Mouse (Mus musculus): ENCODE measurements around the gene Lrp2. TPM values are rescaled to one million over a fixed set of nuclear protein-coding genes. Genes with fewer than 3 reads are reported as not detected.
A peak's percentile ranks its signal among the peaks of the same experiment; 100 is the strongest.

The Lrp2 gene
- polyA plus RNA-seq, 1 experiment from 2014 or later = 0.47 TPM

GRCm38 (mm10) chr2:69556686-69557085 is 29.2 kb downstream of the Lrp2 start:
- Histone ChIP-seq H3K9me3 (no peaks in the 10 kb centered on the region), H3K4me1 (no peaks in the 10 kb centered on the region), H3K27ac (replicated peaks) (no peak overlapping the region), H3K4me2 (replicated peaks) (no peak overlapping the region), H3K36me3 (no peaks in the 10 kb centered on the region), H3K9ac (replicated peaks) (no peak overlapping the region), H3K27me3 (no peaks in the 10 kb centered on the region), H3K4me3 (no peak overlapping the region)
- 69% methylated on average over 7 of the region's 7 CpGs for WGBS
- no peak for ATAC-seq (replicated peaks)

- Histone ChIP-seq H3K4me3 (no peak overlapping the region), H3K4me1 (no peaks in the 10 kb centered on the region), H3K27ac (replicated peaks) (no peak overlapping the region), H3K27me3 (no peaks in the 10 kb centered on the region), H3K9me3 (no peaks in the 10 kb centered on the region), H3K36me3 (no peaks in the 10 kb centered on the region), H3K9ac (replicated peaks) (no peak overlapping the region), H3K4me2 (replicated peaks) (no peak overlapping the region)
- ATAC-seq (replicated peaks) = no peak
- 89% methylated on average over 5 of the region's 5 CpGs for WGBS
Measured at GRCm38 (mm10) chr2:69551639-69552038, 34.2 kb downstream of the Lrp2 start.

GRCm38 (mm10) chr2:69546823-69547222 is 39.0 kb downstream of the Lrp2 start:
- Histone ChIP-seq H3K27ac (replicated peaks) (no peak overlapping the region), H3K4me3 (no peak overlapping the region), H3K4me1 (peaks cover 5% of the 10 kb centered on the region), H3K9ac (replicated peaks) (no peak overlapping the region), H3K9me3 (no peaks in the 10 kb centered on the region), H3K27me3 (no peaks in the 10 kb centered on the region), H3K36me3 (no peaks in the 10 kb centered on the region), H3K4me2 (replicated peaks) (no peak overlapping the region)
- ATAC-seq (replicated peaks) = no peak
- WGBS = 84% methylated on average over 11 of the region's 11 CpGs

- Histone ChIP-seq H3K27ac (replicated peaks) (no peak overlapping the region), H3K9ac (replicated peaks) (no peak overlapping the region), H3K36me3 (no peaks in the 10 kb centered on the region), H3K9me3 (no peaks in the 10 kb centered on the region), H3K27me3 (no peaks in the 10 kb centered on the region), H3K4me3 (no peak overlapping the region), H3K4me2 (replicated peaks) (no peak overlapping the region), H3K4me1 (no peaks in the 10 kb centered on the region)
- ATAC-seq (replicated peaks) = no peak
- WGBS = 84% methylated on average over 7 of the region's 7 CpGs
Measured at GRCm38 (mm10) chr2:69536018-69536417, 49.8 kb downstream of the Lrp2 start.

GRCm38 (mm10) chr2:69531528-69532055 is 54.3 kb downstream of the Lrp2 start:
- Histone ChIP-seq H3K27me3 (no peaks in the 10 kb centered on the region), H3K4me2 (replicated peaks) (no peak overlapping the region), H3K36me3 (no peaks in the 10 kb centered on the region), H3K4me3 (no peak overlapping the region), H3K4me1 (no peaks in the 10 kb centered on the region), H3K9ac (replicated peaks) (no peak overlapping the region), H3K9me3 (no peaks in the 10 kb centered on the region), H3K27ac (replicated peaks) (no peak overlapping the region)
- ATAC-seq (replicated peaks) = peak; percentile 75
- WGBS = 9% methylated on average over 3 of the region's 3 CpGs

- no peak for ATAC-seq (replicated peaks)
- no peak overlapping the region for H3K4me3 ChIP-seq
- no peak overlapping the region for H3K9ac ChIP-seq (replicated peaks)
- no peaks in the 10 kb centered on the region for H3K4me1 ChIP-seq
- H3K4me2 ChIP-seq (replicated peaks) = no peak overlapping the region
- no peaks in the 10 kb centered on the region for H3K36me3 ChIP-seq
- H3K27me3 ChIP-seq = no peaks in the 10 kb centered on the region
- no peak overlapping the region for H3K27ac ChIP-seq (replicated peaks)
- 12% methylated on average over 14 of the region's 14 CpGs for WGBS
- no peaks in the 10 kb centered on the region for H3K9me3 ChIP-seq
Measured at GRCm38 (mm10) chr2:69530691-69531527, 55.0 kb downstream of the Lrp2 start.

- Histone ChIP-seq H3K9me3 (no peaks in the 10 kb centered on the region), H3K4me2 (replicated peaks) (no peak overlapping the region), H3K36me3 (no peaks in the 10 kb centered on the region), H3K9ac (replicated peaks) (no peak overlapping the region), H3K4me1 (no peaks in the 10 kb centered on the region), H3K27me3 (no peaks in the 10 kb centered on the region), H3K4me3 (no peak overlapping the region), H3K27ac (replicated peaks) (no peak overlapping the region)
- 44% methylated on average over 5 of the region's 5 CpGs for WGBS
- no peak for ATAC-seq (replicated peaks)
Measured at GRCm38 (mm10) chr2:69530126-69530525, 55.7 kb downstream of the Lrp2 start.

- no peak overlapping the region for H3K9ac ChIP-seq (replicated peaks)
- no peaks in the 10 kb centered on the region for H3K4me1 ChIP-seq
- no peak overlapping the region for H3K27ac ChIP-seq (replicated peaks)
- WGBS = 96% methylated on average over 2 of the region's 2 CpGs
- H3K4me3 ChIP-seq = no peak overlapping the region
- no peak for ATAC-seq (replicated peaks)
- H3K36me3 ChIP-seq = no peaks in the 10 kb centered on the region
- H3K4me2 ChIP-seq (replicated peaks) = no peak overlapping the region
- no peaks in the 10 kb centered on the region for H3K9me3 ChIP-seq
- H3K27me3 ChIP-seq = no peaks in the 10 kb centered on the region
Measured at GRCm38 (mm10) chr2:69520273-69520672, 65.6 kb downstream of the Lrp2 start.

GRCm38 (mm10) chr2:69518307-69518706 is 67.6 kb downstream of the Lrp2 start:
- H3K27ac ChIP-seq (replicated peaks) = no peak overlapping the region
- 88% methylated on average over 7 of the region's 7 CpGs for WGBS
- no peaks in the 10 kb centered on the region for H3K9me3 ChIP-seq
- no peak overlapping the region for H3K9ac ChIP-seq (replicated peaks)
- no peak for ATAC-seq (replicated peaks)
- no peaks in the 10 kb centered on the region for H3K36me3 ChIP-seq
- H3K4me2 ChIP-seq (replicated peaks) = no peak overlapping the region
- no peaks in the 10 kb centered on the region for H3K27me3 ChIP-seq
- H3K4me3 ChIP-seq = no peak overlapping the region
- no peaks in the 10 kb centered on the region for H3K4me1 ChIP-seq

- Histone ChIP-seq H3K27ac (replicated peaks) (no peak overlapping the region), H3K9ac (replicated peaks) (no peak overlapping the region), H3K36me3 (no peaks in the 10 kb centered on the region), H3K27me3 (no peaks in the 10 kb centered on the region), H3K4me1 (no peaks in the 10 kb centered on the region), H3K4me3 (no peak overlapping the region), H3K9me3 (no peaks in the 10 kb centered on the region), H3K4me2 (replicated peaks) (no peak overlapping the region)
- 83% methylated on average over 5 of the region's 5 CpGs for WGBS
- no peak for ATAC-seq (replicated peaks)
Measured at GRCm38 (mm10) chr2:69511766-69512165, 74.1 kb downstream of the Lrp2 start.

GRCm38 (mm10) chr2:69500357-69500756 is 85.5 kb downstream of the Lrp2 start:
- 92% methylated on average over 9 of the region's 9 CpGs for WGBS
- Histone ChIP-seq H3K27me3 (no peaks in the 10 kb centered on the region), H3K36me3 (no peaks in the 10 kb centered on the region), H3K27ac (replicated peaks) (no peak overlapping the region), H3K9ac (replicated peaks) (no peak overlapping the region), H3K4me2 (replicated peaks) (no peak overlapping the region), H3K4me1 (no peaks in the 10 kb centered on the region), H3K9me3 (no peaks in the 10 kb centered on the region), H3K4me3 (no peak overlapping the region)
- ATAC-seq (replicated peaks) = no peak

GRCm38 (mm10) chr2:69493130-69493529 is 92.7 kb downstream of the Lrp2 start:
- H3K4me1 ChIP-seq = no peaks in the 10 kb centered on the region
- H3K36me3 ChIP-seq = no peaks in the 10 kb centered on the region
- no peaks in the 10 kb centered on the region for H3K9me3 ChIP-seq
- no peak overlapping the region for H3K27ac ChIP-seq (replicated peaks)
- no peak overlapping the region for H3K4me3 ChIP-seq
- no peak for ATAC-seq (replicated peaks)
- no peak overlapping the region for H3K4me2 ChIP-seq (replicated peaks)
- no peaks in the 10 kb centered on the region for H3K27me3 ChIP-seq
- no peak overlapping the region for H3K9ac ChIP-seq (replicated peaks)
- WGBS = 92% methylated on average over 4 of the region's 4 CpGs

- Histone ChIP-seq H3K4me2 (replicated peaks) (no peak overlapping the region), H3K27me3 (no peaks in the 10 kb centered on the region), H3K27ac (replicated peaks) (no peak overlapping the region), H3K4me3 (no peak overlapping the region), H3K36me3 (no peaks in the 10 kb centered on the region), H3K4me1 (no peaks in the 10 kb centered on the region), H3K9me3 (no peaks in the 10 kb centered on the region), H3K9ac (replicated peaks) (no peak overlapping the region)
- ATAC-seq (replicated peaks) = no peak
- 93% methylated on average over 7 of the region's 7 CpGs for WGBS
Measured at GRCm38 (mm10) chr2:69480965-69481364, 104.9 kb downstream of the Lrp2 start.
